In the genomic region with DNA sequence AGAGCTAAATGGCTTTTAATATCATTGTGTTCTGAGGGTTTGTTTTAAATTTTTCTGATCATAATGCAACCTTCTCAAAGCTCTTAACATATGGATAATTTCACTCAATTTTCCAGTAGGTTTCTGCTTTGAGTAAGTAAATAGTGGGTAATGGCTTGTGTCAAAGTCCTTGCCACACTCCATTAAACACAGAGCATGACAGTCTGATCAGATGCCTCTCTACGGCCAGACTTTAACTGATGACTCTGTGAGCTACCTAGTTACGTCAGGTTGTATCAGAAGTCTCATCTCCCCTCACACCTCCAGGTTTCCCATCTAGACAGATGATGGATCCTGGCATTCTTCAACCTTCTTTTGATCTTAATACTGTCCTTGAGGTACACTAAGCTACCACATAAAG, we compare ENCODE assay signal across 18 mouse cellular contexts.
"Had no signal": no experiment of that assay in that cellular context is flagged by ENCODE, and none has a peak within 500 bp of the region (broad histone marks: within the 10 kb centered on the region; RNA-seq: fewer than 3 reads in every experiment).

No protein-coding gene starts in this region.

- H3K27me3 ChIP-seq: neural tube, embryonic 13.5 days; neural tube, embryonic 15.5 days had no signal

- H3K4me3 ChIP-seq: midbrain, embryonic 10.5 days; midbrain, embryonic 12.5 days; myocyte; neural tube, embryonic 13.5 days; neural tube, embryonic 15.5 days had no signal

- H3K4me1 ChIP-seq: midbrain, embryonic 10.5 days; midbrain, embryonic 12.5 days; neural tube, embryonic 13.5 days; neural tube, embryonic 15.5 days had no signal

- DNase-seq: lung, adult 18-20 months; lung, embryonic 14.5 days; lung, postnatal 10 days; lung, postnatal 4 days; midbrain, embryonic 14.5 days; right cerebral cortex, adult 18-20 months; right cerebral cortex, postnatal 25 days; right cerebral cortex, postnatal 4 days; spleen, adult 18-20 months; thymus, adult 18-20 months; thymus, postnatal 14 days; thymus, postnatal 36 days had no signal

- H3K4me2 ChIP-seq: lung, embryonic 14.5 days; midbrain, embryonic 12.5 days; neural tube, embryonic 13.5 days; neural tube, embryonic 15.5 days had no signal

- ATAC-seq: midbrain, embryonic 16.5 days had no signal

- H3K9ac ChIP-seq: lung, embryonic 14.5 days; midbrain, embryonic 12.5 days; neural tube, embryonic 13.5 days; neural tube, embryonic 15.5 days had no signal

- H3K9me3 ChIP-seq: midbrain, embryonic 10.5 days; midbrain, embryonic 12.5 days; neural tube, embryonic 13.5 days; neural tube, embryonic 15.5 days had no signal

- H3K36me3 ChIP-seq: midbrain, embryonic 10.5 days; midbrain, embryonic 12.5 days; neural tube, embryonic 13.5 days; neural tube, embryonic 15.5 days had no signal

- H3K27ac ChIP-seq: midbrain, embryonic 10.5 days; midbrain, embryonic 12.5 days; neural tube, embryonic 13.5 days; neural tube, embryonic 15.5 days had no signal
